Mouse (Mus musculus) heart, adult 8-10 months (tissue): Measurements from ENCODE around the gene Hoxd10. TPM values are rescaled to one million over a fixed set of nuclear protein-coding genes. Genes with fewer than 3 reads are reported as not detected.

ENCODE experiments used
- DNase-seq: peaks from one replicate; pipeline ENCODE4 v3.0.0; 2022; ENCODE audit warnings: low spot score
- total RNA-seq, 4 experiments: library from RNA; stranded (reverse); gene quantifications; 2 replicates each; pipeline ENCODE4 v1.2.4; 2022

Hoxd10 gene
- total RNA-seq, 4 experiments from 2014 or later: 0.12 TPM; not detected in 3

DNA sequence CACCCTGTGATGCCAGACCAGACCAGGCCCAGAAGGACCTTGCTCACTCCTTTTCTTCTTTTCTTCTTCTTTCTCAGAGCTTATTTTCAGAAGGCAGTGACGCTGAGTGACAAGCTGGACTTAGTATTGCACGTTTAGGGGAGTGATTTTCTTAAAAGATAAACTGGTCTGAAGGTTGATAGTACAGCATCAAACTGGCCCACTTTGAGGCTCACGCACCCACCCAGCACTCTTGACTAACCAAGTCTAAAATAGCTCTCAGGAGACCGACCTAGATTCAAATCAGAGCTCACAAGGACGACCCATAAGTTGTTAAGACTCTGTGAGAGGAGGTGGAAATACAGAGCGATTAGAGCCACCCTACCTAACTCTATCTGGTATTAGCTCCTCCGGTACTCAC, 25.3 kb upstream of the Hoxd10 start:
- no peak for DNase-seq

DNA sequence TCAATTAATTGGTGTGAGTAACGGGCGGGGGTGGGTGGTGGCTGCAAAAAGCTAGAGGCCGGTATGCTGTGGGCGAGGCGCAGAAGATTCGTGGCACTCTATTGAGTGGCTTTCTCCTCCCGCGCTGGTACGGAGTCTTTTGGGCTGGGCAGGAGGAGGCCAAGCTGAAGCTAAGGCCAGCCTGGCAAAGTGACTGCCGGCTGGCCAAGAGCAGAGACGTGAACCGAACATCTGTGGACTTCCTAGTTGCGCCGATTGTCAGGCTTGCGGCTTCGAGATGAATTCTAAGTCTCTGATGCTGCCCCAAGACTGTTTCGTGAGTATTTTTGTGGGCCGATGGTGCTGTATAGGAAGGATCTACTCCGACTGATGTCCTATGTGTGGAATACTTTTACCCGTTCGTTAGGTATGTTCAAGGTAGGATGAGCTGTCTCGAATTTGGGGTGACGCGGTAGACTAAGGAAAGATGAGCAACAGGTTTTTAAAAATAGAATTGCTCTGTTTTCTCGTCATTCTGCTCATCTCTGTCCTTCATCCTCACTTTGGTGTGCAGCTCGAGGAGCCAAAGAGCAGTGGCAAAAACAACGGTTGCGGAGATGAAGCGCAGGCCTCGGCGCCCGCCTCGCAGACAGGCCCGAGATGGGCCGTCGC, 24.4 kb upstream of the Hoxd10 start:
- DNase-seq: no peak

DNA sequence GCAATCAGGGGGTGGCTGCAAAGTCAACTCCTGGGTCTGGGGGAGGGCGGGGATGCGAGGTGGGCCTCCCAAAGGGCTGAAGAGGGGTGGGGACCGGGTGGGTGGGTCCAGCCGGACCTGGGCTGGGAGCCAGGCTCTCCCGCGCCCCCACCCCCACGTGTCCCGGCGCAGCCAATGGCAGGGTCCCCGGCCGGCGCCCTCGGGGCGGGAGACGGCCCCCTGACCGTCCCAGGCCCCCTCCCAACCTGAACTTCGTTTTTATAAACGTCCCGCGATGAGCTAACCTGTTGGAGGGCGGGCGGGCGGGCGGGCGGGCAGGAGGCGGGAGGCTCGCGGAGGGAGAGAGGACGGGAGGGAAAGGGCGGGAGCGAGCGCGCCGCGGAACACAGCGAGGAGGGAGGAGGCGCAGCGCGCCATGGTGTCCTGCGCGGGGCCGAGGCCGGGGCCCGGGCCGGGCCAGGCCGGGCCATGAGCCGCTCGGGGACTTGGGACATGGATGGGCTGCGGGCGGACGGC, 23.8 kb upstream of the Hoxd10 start, which contains the start of gene Hoxd13:
Hoxd13 (plus strand) TSS at position 469 of the 516 bp plus-strand sequence.
- no peak for DNase-seq

DNA sequence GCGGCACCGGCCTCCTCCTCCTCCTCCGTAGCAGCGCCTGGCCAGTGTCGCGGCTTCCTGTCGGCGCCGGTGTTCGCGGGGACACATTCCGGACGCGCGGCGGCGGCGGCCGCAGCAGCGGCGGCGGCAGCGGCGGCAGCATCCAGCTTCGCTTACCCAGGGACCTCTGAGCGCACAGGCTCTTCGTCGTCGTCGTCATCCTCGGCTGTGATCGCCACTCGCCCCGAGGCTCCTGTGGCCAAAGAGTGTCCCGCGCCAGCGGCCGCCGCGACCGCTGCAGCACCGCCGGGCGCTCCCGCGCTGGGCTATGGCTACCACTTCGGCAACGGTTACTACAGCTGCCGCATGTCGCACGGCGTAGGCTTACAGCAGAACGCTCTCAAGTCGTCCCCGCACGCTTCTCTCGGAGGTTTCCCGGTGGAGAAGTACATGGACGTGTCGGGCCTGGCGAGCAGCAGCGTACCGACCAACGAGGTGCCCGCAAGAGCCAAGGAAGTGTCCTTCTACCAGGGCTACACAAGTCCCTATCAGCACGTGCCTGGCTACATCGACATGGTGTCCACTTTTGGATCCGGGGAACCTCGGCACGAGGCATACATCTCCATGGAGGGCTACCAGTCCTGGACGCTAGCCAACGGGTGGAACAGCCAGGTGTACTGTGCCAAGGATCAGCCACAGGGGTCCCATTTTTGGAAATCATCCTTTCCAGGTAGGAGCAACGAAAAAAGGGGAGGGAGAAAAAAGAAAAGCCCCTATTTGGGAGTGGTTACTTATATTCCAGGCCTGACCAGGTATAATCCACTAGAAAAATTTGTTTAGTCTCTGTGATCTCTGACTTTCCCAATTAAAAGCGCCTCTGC, 23.1 kb upstream of the Hoxd10 start:
- DNase-seq: no peak

DNA sequence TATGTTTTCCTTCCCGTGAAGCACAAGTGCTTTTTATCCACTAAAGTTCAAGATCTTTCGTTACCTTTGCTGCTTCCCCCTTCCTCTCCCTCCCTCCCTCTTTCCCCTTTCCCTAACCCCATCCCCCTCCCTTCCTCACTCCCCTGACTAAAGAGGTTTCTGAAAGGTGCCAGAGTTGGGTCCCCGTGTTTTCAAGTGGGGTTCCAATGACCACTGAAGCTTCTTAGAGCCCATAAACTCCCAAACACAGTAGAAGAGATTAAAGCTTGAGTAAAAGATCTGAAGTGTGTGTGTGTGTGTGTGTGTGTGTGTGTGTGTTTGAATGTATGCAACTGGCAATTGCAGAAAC, 22.5 kb upstream of the Hoxd10 start:
- DNase-seq: no peak

DNA sequence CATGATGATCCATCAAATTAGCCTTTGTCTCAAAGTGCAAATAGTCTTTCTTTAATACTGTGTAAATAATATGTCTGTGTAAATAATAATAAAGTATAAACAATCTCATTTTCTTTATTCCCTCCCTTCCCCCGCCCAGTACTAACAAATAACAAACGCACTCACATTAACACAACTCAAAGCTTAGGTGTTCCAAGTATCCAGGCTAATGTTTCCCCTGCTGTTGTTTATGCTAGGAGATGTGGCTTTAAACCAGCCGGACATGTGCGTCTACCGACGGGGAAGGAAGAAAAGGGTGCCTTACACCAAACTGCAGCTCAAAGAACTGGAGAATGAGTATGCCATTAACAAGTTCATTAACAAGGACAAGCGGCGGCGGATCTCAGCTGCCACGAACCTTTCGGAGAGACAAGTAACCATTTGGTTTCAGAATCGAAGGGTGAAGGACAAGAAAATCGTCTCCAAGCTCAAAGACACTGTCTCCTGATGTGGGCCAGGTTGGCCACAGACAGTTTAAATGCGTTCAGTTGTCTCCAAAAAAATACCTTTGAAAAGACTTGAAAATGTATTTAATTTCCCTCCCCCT, 22.0 kb upstream of the Hoxd10 start:
- no peak for DNase-seq

DNA sequence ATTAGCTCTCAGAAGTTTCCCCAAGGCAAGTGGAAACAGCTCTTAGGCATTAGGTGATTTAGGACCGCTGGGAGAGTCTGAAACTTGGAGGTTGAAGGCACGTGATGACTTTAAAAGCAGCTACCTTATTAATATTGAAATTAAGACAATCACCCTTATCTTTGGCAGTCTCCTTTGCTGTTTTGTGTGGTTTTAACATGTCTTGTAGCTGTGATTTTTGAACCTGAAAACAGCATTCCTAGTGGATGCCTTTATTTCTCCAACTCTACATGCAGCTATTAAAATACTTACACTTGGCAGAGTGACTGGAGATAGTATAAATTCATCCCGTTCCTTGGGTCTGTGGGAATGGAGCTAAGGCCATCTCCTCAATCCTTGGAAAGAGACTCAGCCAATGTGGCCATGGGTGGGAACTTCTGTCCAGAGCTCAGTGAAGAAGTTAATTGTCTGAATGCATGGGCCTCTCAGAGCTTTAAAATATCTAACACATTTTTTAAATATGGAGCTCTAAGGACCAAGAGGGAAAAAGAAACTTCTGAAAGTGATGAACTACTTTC, 21.0 kb upstream of the Hoxd10 start:
- no peak for DNase-seq

DNA sequence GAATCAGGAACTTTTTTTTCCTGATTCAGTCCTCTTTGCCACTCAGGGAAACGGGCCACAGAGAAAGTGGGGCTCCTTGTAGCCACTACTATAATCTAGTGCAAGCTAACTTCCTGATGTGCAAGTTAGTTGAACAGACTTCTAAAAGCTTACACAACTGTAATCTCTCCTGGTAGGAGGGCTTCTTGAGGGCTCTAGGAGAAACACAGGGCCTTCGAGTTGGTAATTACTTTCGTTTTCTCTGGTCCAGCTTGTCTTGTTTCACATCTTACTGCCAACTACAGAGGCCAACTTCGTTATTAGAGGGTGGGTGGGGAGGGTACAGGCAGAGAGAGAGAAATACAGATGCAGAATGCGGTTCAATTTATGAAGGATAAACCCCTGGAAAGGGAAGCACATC, 19.9 kb upstream of the Hoxd10 start:
- DNase-seq: no peak

DNA sequence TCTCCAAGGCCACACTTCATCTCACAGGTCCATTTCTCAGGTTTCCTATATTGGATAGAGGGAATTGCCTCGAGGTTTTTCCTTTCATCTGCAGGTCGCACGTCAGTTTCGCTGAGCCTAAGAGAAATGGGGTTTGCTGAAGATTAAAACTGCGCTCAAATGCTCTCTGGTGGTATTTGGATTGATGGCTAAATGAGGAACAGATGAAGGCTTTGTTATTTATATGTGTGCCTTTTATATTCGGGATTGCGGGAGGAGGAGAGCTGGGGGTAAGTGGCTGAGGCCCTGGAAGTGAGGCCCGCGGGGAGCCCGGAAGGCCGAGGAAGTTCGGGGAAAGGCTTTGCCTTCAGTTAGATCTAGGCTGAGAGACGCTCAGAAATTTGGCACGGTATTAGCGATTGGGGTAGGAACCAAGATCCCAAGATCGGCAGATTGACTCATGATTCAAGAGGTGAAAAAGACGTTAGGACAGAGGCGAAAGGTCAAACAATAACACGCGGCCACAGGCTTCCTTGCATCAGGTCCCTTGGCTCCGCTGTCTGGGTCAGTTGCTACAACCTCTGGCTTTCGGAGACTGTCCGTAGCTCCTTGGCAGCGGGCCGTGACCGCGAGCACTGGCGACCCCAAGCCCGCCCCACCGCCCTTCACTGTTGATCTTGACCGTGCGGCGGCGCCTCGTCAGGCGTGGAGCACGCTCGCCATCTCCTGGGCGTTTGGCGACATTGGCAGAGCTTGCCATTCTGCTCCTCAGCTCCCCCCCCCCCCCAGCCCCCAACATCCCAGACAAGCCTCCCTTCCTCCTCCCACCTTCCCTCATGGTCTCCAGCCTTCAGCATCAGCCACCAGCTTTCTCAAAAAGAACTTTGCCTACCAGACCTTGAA, 19.0 kb upstream of the Hoxd10 start:
- no peak for DNase-seq

DNA sequence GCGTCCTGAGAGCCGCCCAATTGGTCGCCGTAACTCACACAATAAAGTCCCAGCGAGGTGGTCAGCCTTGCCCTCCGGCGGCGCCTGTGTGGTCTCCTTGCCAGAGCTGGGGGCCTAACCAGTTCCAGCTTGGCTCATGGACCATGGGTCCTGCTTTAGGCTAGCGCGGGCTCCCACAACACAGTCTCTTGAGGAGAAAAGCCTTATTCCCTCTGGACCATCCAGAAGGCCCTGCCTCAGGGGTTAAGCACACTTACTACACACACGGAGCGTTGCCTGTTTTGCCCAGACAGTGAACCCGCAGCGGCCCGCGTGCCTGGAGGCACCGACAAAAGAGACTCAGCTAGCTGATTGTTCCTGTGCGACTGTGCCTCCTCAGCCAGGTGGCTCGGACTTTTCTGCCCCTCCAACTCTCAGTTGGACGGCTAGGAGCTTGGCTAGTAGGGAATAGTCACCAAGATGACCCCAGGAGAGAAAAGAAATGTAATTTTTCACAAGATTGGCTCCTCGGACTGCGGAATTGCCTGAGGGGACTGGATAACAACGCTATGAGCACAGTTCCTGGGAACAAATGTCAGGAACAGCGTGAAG, 17.8 kb upstream of the Hoxd10 start:
- DNase-seq: no peak

DNA sequence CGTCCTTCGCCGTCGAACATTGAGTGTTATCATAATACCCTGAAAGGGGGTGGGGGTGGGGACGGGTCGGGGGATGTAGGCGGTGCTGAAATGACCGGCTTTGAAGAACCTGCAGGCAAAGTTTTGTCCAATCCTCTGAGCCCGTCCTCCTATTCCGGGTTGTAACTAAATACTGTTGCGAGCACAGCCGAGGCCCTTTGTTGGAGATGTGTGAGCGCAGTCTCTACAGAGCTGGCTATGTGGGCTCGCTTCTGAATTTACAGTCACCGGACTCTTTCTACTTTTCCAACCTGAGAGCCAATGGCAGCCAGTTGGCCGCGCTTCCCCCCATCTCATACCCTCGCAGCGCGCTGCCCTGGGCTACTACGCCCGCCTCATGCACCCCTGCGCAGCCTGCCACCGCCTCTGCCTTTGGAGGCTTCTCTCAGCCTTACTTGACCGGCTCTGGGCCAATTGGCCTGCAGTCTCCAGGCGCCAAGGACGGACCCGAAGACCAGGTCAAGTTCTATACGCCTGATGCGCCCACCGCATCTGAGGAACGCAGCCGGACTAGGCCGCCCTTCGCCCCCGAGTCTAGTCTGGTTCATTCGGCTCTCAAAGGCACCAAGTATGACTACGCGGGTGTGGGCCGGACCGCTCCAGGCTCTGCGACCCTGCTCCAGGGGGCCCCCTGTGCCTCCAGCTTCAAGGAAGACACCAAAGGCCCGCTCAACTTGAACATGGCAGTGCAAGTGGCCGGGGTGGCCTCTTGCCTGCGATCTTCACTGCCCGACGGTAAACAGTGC, 16.7 kb upstream of the Hoxd10 start, which contains the start of gene Hoxd12:
Hoxd12 (plus strand) TSS at position 133 of the 785 bp plus-strand sequence.
- DNase-seq: no peak

DNA sequence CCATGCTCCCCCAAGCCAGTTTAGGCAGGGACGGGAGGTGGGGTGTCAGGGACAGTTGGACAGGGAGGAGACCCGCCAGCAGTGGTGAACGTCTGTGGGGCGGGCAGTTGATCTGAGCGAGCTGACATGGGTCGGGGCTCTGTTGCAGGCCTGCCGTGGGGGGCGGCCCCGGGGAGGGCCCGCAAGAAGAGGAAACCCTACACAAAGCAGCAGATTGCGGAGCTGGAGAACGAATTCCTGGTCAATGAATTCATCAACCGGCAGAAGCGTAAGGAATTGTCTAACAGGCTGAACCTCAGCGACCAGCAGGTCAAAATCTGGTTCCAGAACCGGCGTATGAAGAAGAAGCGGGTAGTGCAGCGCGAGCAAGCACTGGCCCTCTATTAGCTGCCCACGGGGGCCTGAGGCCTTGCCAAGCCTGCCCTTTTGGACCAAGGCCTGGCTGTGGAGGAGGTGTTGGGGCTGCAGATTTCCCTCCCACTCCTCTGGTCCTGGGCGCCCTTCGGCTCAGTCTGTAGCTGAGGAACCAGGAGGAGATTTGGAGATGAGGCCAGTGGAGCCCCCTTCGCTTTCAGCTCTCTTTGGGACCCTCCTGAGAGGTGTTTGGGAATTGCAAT, 15.9 kb upstream of the Hoxd10 start:
- DNase-seq: no peak

DNA sequence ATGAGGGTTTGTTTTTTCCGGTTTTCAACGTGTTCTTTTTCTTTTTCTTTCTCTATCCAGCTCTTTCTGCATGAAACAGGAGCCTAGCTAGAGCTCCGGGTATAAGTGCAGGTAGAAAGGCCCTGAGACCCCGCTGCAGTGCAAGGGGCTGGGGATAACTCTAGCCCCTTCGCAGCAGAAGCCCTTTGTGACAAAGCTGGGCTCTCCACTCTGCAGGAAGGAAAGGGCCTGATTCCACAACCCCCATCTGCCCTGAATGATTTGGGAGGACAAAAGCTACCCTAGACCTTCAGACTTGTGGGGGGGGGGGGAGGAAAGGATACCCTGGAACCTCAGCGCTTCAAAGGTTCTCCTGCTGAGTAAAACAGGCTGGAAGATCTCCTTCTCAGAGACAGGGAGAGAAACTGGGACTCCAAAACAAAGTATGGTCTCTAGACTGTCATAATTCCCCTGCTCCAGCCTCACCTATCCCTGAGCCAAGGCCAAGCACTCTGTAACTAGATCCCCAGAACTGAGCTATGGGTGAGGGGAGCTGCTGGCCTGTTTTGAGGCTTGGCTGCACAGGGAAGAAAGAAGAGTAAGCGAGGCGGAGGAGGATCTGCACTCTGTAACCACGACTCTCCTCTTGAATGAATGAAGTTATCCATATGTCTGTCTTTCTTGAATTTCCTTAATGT, 15.2 kb upstream of the Hoxd10 start:
- no peak for DNase-seq

DNA sequence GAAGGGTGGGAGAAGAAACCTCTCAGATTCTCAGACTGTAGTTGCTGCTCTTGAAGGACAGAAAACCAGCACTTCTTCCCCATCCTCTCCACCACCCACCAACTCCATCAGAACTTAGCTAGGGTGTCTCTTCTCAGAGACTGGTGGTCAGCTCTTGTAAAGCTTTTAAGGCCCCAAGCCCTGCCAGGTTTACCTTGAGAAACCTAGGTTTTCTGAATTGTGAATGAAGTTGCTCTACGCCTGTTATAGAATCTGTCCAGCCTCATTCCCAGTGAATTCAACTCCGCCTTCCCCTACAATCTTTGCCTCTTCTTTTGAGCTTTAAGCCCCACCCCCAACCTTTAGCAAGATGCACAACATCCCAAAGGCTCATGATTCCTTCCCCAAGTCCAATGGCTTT, 14.6 kb upstream of the Hoxd10 start:
- no peak for DNase-seq

DNA sequence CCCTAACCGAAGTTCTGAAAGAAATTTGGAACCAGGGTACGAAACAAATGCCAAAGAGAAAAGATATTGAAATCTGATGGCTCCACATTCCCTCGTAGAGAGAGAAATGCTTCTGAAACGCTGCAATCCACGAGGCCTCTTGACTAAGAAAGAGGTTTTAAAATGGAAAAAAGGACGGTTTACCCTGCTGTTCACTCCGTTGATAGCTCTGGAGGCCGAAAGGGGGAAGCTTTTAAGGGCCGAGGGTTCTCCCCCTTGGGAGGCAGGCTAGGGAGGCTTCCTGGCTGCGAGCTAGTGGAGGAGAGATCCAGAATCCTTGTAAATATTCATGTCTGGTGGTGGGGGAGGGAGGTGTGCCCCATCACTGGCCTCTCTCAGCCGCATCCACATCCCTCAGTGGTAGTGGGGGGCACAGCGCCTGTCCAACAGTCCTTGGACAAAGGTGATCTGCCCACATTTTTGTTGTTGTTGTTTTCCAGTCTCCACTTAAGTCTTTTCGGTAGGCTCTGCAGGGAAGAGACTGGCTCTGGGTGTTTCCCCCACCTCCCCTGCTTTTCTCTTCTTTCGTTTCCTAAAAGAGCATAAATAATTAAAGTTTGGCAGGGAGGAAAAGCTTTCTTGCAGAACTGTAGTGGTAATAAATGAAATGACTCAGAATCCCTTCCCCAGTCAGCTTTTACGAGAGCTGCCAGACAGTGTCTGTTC, 12.7 kb upstream of the Hoxd10 start, which contains the start of gene Hoxd11:
Hoxd11 (plus strand) TSS at position 667 of the 705 bp plus-strand sequence.
- no peak for DNase-seq

DNA sequence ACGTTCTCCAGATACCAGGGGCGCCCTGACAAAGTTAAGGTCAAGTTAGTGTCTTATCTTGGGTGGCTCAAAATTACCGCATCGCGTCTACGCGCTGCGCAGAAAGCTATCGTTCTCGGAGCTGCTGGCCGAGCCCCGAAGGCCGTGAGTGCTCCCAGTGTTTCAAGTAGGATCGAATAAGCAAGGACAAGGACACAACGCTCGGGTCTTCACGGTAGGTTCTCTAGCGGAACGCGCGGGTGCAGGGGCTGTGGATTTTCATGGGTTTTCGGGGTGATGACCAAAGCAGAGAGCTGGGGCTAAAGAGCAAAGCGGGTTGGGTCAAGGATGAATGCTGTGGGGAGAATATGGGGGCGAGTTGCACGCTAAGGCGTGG, 12.1 kb upstream of the Hoxd10 start:
- DNase-seq: no peak

DNA sequence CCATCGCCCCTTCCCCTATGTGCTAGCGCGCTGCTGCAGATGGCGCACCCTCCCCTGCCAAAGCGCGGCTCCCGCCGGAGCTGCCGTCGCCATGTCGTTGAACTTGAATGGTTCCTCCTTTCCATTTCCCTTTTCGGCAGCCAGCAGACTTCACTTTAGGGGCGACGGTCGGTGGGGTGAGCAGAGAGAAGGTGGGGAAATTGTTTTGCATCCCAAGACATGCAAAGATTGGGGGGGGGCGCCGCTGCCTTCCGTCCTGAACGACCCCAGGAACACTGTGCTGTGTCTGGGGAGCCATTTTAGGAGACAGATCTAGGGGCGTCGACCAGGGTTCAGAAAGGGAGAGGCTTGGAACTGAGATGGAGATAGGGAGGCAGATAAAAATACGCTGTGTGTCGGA, 11.7 kb upstream of the Hoxd10 start:
- DNase-seq: no peak
